Mouse (Mus musculus) ES-E14 (cell line): ENCODE results near the gene Lcp1.

Experiments used
- CHD2 ChIP-seq: IDR thresholded peaks from 2 replicates; pipeline ENCODE4 v1.6.1; 2014; ENCODE audit warnings: mild to moderate bottlenecking, low read depth, low read length, inconsistent platforms
- HCFC1 ChIP-seq: IDR thresholded peaks from 2 replicates; pipeline ENCODE4 v1.6.1; 2012; ENCODE audit warnings: low read length, inconsistent platforms, borderline replicate concordance; ENCODE audit not compliant: insufficient read depth
- MAFK ChIP-seq: IDR thresholded peaks from 2 replicates; pipeline ENCODE4 v1.6.1; 2014; ENCODE audit warnings: mild to moderate bottlenecking, low read depth, low read length, inconsistent platforms; ENCODE audit not compliant: insufficient read depth
- ZC3H11A ChIP-seq: IDR thresholded peaks from 2 replicates; pipeline ENCODE4 v1.6.1; 2012; ENCODE audit warnings: low read depth, mild to moderate bottlenecking, inconsistent platforms, low read length, borderline replicate concordance
- ZNF384 ChIP-seq: IDR thresholded peaks from 2 replicates; pipeline ENCODE4 v1.6.1; 2012; ENCODE audit warnings: low read depth, low read length, inconsistent platforms

- TF ChIP-seq ZNF384 (no peak), MAFK (no peak), ZC3H11A (no peak), HCFC1 (no peak), CHD2 (no peak)
These were observed 106.2 kb downstream of the Lcp1 start for GRCm38 (mm10) chr14:75237096-75237495.
